Mouse (Mus musculus): ENCODE data around the gene Tor4a. TPM values are rescaled to one million over a fixed set of nuclear protein-coding genes. Genes with fewer than 3 reads are reported as not detected.

The Tor4a gene
- total RNA-seq, 2 experiments from 2014 or later: 2.7 to 2.9 TPM

DNA sequence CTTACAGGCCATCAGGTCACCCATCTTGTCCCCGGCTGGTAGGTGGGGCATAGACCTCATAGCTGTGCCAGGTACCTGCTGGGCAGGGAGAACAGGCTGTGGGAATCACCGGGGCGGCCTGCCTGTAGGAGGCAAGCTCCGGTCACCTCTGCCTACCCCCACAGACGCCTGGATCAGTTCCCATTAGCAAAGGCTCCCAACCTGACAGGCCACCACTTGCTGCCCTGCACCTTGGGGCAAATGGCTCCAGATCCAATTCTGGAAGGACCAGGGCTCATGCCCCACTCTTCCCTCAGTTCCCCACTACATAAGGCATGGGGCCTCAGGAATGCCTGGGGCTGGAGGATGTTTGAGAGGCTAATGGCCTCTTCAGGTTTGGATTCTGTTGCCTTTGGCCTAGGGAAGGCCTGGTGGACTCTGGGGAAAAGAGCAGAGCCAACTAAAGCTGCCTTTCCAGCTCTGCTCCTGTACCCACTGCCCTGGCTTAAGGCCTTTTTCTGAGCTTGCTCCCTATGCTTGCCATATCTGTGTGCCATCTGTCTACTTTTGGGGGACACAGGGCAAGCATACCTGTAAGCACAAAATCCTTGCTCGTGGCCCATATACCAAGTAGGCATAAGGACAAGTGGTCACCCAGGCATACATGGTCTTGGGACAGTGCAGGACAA lies 25.5 kb downstream of the Tor4a start:
- DNase-seq (ENCODE audit: low spot score in 2 of 2): no peak

DNA sequence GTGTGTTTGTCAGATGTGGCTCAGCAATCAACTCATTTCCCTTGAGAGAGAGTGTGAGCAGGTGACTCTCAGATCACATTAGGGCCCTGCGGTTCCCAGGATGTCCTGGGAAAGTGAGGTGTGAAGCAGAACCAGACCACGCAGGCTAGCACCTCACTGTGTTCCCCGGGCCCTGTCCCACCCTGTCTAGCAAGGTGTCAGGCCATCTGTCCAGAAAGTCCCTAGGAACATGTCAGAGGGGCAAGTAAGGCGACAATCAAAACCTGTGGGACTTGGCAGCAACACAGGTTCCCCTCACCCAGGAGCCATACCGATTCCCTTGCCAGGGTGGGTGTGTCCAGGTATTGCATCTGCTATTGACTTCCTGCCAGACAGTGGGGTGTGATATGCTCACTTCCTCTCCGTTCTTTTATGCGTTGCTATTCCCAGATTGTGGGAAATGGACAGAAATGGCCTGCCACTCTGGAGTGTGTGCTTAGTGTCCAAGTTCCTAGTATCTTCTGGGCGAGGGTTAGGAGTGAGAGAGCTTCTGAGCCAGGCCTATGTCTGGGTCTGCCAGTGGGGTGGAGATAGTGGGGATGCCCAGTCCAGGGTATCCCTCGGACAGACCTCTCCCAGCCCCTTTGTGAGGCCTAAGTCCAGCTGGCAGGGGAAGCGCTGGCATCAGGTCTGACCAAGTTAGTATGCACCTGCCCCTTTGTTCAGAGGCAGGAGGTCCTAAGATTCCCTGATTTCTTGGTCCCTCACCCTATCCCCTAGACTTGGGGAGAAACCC lies 26.2 kb downstream of the Tor4a start:
- no peak for DNase-seq (ENCODE audit: low spot score in 2 of 2)

DNA sequence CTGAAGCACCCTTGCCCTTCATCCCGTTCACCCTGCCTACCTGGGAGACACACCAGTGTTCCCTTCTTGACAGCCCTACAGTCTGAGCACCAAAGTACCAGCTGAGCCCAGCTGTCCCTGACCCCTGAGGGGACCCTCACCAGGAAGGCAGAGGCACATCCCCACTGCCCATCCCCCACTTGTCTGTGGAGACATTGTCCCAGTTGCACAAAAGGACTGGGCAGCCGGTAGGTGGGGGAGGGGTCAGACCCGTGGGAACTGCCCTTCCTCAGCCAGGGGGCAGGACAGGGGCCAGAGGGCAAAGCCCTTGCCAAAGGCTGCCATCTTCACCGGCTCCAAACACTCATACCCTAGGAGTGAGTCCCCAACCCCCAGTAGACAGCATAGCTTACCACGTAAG lies 26.9 kb downstream of the Tor4a start:
- DNase-seq (ENCODE audit: low spot score in 2 of 2): no peak

DNA sequence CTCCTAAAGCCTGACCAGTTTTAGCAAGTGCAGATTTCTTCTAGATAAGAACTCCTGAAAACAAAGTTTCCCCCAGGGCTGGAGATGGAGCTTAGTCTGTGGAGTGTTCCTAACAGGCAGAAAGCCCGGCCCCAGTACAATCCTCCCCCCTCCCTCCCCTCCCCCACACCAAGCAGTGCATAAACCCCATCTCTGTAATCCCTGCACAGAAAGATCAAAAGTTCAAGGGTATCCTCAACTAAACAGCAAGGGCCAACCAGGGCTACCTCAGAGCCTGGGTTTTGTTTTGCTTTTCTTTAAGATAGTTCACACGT lies 28.1 kb downstream of the Tor4a start:
- DNase-seq (ENCODE audit: low spot score in 2 of 2): no peak

DNA sequence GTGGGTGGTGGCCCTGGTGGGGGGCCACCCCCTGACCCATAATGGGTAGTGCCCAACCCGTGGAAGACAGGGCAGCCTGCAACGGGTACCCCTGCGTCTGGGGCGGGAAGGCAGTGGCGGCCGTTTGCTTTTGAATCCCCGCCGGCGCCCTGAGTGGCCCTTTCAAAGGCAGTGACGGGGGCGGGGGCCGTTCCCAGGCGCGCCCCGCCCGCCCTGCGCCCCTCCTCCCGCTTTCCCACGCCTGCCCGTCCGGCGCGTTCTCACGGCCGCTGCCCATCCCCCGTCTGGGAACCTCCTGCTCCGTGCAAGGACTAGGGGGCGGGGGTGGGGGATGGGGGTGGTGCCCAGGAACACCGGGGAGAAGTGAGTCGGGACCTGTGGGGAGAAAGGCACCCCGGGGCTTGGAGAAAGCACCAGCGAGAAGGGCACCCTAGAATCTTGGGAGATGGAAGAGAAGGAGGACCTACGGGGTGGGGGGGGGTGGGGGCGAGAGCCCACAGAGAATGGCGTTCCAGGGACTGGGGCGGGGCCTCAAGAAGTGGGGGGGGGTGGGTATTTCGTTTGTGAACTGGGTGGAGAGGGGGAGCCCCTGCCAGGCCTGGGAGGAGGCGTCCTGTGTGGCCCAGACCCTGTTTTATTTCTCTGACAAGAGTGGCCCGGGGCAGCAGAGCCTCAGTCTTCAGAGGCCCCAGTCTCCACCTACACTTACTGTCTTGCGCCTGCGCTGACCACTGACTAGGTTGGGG lies 28.6 kb downstream of the Tor4a start:
- peak in 1 of 2 experiments; percentile 72 for DNase-seq (ENCODE audit: low spot score in 2 of 2)

DNA sequence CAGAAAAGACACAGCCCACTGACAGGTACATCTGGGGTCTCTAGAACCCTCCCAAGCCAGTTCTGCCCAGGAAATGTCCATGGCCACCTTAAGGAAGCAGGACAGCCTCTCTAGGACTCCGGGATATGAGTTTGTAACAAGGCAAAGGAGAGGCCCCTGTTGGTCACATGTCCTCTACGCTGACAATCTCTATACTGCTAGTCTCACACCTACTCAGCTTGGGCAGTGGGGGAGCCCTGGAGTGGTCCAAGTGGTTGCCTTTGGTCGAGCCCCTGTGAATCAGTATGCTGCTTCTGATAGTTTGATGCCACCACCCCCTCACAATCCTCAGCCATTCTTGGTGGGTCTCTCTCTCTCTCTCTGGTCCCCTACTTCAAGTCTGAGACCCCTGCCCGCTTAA lies 29.2 kb downstream of the Tor4a start:
- no peak for DNase-seq (ENCODE audit: low spot score in 2 of 2)

DNA sequence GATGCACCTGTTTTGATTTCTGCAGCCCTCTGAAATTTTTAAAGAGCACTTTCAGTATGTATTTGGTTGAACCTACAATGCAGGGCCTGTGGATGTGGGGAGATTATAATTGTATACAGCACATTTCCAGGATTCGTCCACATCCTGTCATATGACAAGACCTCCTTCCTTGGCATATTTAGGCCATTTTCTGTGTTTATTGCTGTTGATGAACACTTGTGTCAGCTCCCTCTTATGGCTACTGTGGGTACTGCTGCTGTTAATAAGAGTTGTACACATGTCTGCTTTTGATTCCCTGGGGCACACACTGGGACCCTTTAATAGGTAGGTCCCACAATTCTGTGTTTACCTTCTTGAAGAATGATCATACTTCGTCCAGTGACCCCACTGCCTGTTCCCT lies 39.0 kb downstream of the Tor4a start:
- no peak for DNase-seq (ENCODE audit: low spot score in 2 of 2)

DNA sequence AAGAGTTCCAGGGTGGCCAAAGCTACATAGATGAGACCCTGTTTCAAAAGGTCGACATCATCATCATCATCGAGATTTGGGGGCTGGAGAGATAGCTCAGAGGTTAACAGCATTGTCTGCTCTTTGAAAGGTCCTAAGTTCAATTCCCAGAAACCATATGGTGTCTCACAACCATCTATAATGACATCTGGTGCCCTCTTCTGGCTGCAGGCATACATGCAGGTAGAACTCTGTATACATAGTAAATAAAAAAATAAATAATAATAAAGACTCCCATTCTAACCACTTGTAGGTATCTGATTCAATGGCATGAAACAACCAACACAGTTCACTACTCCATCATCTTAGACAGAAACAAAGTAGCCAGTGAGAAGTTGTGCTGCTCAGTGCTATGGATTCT lies 39.7 kb downstream of the Tor4a start:
- DNase-seq (ENCODE audit: low spot score in 2 of 2): no peak

DNA sequence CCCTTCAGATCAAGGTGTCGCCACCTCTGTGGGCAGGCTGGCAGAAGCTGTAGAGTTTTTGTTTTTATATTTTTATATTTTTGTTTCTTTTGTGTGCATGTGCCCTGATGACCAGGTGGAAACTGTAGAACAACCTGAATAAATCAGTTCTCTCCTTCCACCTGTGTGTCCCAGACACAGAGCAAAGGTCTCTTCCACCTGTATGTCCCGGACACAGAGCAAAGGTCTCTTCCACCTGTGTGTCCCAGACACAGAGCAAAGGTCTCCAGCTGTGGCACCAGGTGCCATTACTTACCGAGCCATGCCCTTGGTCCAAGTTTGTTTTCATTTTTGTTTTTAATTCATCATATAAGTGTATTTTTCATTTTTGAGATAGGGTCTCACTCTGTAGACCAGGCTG lies 40.5 kb downstream of the Tor4a start:
- DNase-seq (ENCODE audit: low spot score in 2 of 2): no peak

DNA sequence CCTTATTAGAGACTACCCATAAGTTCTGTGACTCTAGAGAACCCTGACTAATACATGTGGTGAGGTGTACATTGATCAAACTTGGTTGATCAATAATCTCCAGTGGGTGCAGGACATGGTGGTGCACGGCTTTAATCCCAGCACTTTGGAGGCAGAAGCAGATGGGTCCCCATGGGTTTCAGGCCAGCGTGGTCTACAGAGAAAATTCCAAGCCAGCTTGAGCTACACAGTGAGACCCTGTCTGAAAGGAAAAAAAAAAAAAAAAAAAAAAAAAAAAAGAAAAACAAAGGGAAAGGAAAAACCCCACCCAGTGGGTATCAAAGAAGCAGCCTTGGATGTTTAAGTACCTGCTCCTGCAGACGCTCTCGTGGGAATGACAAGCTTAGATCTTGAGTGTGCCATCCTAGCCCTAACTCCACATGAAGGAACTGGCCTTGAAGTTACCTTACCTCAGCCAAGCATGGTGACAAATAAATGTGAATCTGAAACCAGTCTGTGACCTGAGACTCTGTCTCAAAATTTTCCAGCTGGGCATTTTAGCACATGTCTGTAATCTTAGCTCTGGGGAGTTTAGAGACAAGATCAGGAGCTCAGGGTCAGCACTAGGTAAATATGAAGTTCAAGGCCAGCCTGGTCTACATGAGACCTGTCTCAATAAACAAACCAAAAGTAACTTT lies 45.3 kb downstream of the Tor4a start:
- no peak for DNase-seq (ENCODE audit: low spot score in 2 of 2)

DNA sequence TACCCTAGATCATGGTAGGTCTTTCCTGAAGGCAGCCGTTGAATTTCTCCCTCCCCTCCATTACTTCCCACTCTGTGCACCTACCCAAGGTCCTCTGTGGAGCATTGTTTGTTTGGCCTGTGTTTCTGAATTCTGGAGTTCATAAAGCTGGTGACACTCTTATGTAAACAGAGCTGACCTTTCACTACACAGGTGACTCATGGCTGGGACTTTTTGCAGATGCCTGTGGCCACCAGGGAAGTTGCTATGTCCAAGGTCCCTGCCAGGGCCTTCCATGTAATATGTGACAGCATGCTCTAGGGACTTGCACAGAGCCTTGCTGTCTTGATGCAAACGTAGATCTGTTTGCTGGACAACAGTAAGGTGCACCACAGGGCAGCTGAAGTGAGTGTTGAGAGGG lies 47.0 kb downstream of the Tor4a start:
- no peak for DNase-seq (ENCODE audit: low spot score in 2 of 2)

DNA sequence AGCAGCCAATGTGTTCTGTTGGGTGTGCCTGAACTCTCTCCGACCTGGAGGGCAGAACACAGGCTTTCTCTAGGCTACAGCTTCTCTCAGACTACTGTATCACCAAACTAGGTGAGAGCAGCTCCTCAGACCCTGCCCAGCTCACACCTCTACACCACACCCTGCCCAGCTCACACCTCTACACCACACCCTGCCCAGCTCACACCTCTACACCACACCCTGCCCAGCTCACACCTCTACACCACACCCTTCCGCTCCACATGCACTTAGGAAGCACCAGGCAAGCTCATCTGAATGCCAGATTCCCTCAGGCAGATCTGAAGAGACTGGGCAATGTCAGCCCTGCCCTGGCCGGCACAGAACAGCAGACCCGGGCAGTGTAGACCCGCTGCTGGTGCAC lies 48.8 kb downstream of the Tor4a start:
- DNase-seq (ENCODE audit: low spot score in 2 of 2): no peak

DNA sequence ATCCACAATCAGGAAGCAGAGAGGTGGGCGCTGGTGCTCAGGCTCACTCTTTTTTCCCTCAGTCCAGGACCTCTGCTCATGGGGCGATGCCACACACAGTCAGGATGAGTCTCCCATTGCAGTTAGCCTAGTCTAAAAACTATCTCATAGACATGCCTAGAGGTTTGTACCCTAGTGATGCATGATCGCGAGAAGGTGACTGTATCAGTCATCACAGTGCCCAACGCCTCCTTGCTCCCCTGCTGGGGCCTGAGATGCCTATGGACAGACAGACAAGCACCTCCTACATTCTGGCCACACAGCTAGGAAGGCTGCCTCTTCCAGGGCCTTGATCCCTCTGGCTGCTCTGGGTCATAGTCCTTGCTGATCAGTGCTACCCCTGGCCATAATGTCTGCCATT lies 49.3 kb downstream of the Tor4a start:
- DNase-seq (ENCODE audit: low spot score in 2 of 2): no peak

DNA sequence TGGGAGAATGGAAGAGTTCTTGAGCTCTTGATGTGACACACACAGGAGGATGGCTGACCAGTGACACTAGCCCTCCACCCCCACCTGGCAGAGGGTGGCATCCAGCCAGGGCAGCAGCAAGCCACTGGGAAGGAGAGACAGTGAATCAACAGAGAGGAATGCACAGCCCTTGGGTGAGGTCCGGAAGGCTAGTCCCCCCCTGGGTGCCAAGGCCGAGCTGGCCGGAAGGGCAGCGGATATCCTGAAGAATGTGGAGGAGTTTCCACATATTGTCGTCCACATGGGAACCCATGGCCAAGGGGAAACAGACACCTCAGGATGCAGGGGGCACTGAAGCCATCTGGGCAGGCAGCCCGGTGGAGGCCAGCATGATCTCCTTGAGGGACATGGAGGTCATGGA lies 51.3 kb downstream of the Tor4a start:
- DNase-seq (ENCODE audit: low spot score in 2 of 2): no peak

Other genes with a start within 250 kb of the Tor4a start
- 10 to 100 TPM; 23.9 to 25.9 TPM for gene Zmynd19, start 247.1 kb downstream of the Tor4a start, total RNA-seq (2021)
- 10 to 100 TPM in 1 of 2 experiments, 1 to 10 TPM in 1; 8.3 to 10.6 TPM for gene Dph7, start 234.5 kb downstream of the Tor4a start, total RNA-seq (2021)
- gene Mrpl41, start 221.8 kb downstream of the Tor4a start, total RNA-seq (2021): 10 to 100 TPM; 56.1 to 59.4 TPM
- 10 to 100 TPM; 17.3 to 23.2 TPM for gene Pnpla7, start 220.9 kb downstream of the Tor4a start, total RNA-seq (2021)
- 10 to 100 TPM; 43.1 to 47.7 TPM for gene Nsmf, start 142.5 kb downstream of the Tor4a start, total RNA-seq (2021)
- not detected for gene Entpd8, start 116.6 kb downstream of the Tor4a start, total RNA-seq (2021)
- not detected for gene Noxa1, start 101.7 kb downstream of the Tor4a start, total RNA-seq (2021)
- 10 to 100 TPM; 20.8 to 22.5 TPM for gene Nrarp, start 16.1 kb downstream of the Tor4a start, total RNA-seq (2021)
- gene Nelfb, start 14.6 kb upstream of the Tor4a start, total RNA-seq (2021): 10 to 100 TPM; 43.4 to 47.7 TPM
- not detected for gene Stpg3, start 17.8 kb upstream of the Tor4a start, total RNA-seq (2021)
- under 1 TPM in 1 of 2 experiments, not detected in 1; 0.25 TPM for gene Fam166a, start 21.9 kb upstream of the Tor4a start, total RNA-seq (2021)
- 100 to 1,000 TPM; 360 to 390 TPM for gene Tubb4b, start 27.8 kb upstream of the Tor4a start, total RNA-seq (2021)
- gene Slc34a3, start 37.5 kb upstream of the Tor4a start, total RNA-seq (2021): not detected
- gene Rnf224, start 39.9 kb upstream of the Tor4a start, total RNA-seq (2021): not detected
- 1 to 10 TPM; 1.4 to 2.0 TPM for gene Rnf208, start 45.4 kb upstream of the Tor4a start, total RNA-seq (2021)
- not detected for gene Cysrt1, start 45.6 kb upstream of the Tor4a start, total RNA-seq (2021)
- 1 to 10 TPM; 1.3 to 1.5 TPM for gene AL732309.1, start 50.0 kb upstream of the Tor4a start, total RNA-seq (2021)
- gene Tmem203, start 58.6 kb upstream of the Tor4a start, total RNA-seq (2021): 10 to 100 TPM; 18.8 to 19.7 TPM
- gene Tprn, start 65.7 kb upstream of the Tor4a start, total RNA-seq (2021): 1 to 10 TPM; 4.8 to 6.3 TPM
- 10 to 100 TPM; 55.9 to 58.1 TPM for gene Ssna1, start 75.6 kb upstream of the Tor4a start, total RNA-seq (2021)
- 10 to 100 TPM; 64.9 to 69.0 TPM for gene Anapc2, start 75.6 kb upstream of the Tor4a start, total RNA-seq (2021)
- gene Tmem210, start 91.3 kb upstream of the Tor4a start, total RNA-seq (2021): not detected
- not detected for gene Lrrc26, start 93.0 kb upstream of the Tor4a start, total RNA-seq (2021)
- under 1 TPM; 0.17 to 0.26 TPM for gene Grin1, start 122.3 kb upstream of the Tor4a start, total RNA-seq (2021)
- 10 to 100 TPM; 36.5 to 40.2 TPM for gene Man1b1, start 135.5 kb upstream of the Tor4a start, total RNA-seq (2021)
- 10 to 100 TPM in 1 of 2 experiments, 1 to 10 TPM in 1; 8.1 to 11.9 TPM for gene Dpp7, start 159.5 kb upstream of the Tor4a start, total RNA-seq (2021)
- 10 to 100 TPM; 11.2 to 14.3 TPM for gene Uap1l1, start 168.8 kb upstream of the Tor4a start, total RNA-seq (2021)
- gene Sapcd2, start 175.4 kb upstream of the Tor4a start, total RNA-seq (2021): 1 to 10 TPM; 6.2 TPM
- gene Entpd2, start 199.0 kb upstream of the Tor4a start, total RNA-seq (2021): 10 to 100 TPM; 35.1 to 42.0 TPM
- 10 to 100 TPM; 41.2 to 45.9 TPM for gene Npdc1, start 202.5 kb upstream of the Tor4a start, total RNA-seq (2021)
- under 1 TPM in 1 of 2 experiments, not detected in 1; 0.34 TPM for gene Fut7, start 226.4 kb upstream of the Tor4a start, total RNA-seq (2021)
- gene Abca2, start 231.8 kb upstream of the Tor4a start, total RNA-seq (2021): 10 to 100 TPM; 12.7 to 13.8 TPM